Mouse (Mus musculus) lung, postnatal 14 days (tissue): ENCODE data around the gene Sulf2.
A peak's percentile ranks its signal among the peaks of the same experiment; 100 is the strongest.

Experiments used
- DNase-seq: peaks from one replicate; pipeline ENCODE4 v3.0.0; 2021

The Sulf2 gene

GRCm38 (mm10) chr2:166084111-166084510 is 71.4 kb downstream of the Sulf2 start:
- no peak for DNase-seq

DNA sequence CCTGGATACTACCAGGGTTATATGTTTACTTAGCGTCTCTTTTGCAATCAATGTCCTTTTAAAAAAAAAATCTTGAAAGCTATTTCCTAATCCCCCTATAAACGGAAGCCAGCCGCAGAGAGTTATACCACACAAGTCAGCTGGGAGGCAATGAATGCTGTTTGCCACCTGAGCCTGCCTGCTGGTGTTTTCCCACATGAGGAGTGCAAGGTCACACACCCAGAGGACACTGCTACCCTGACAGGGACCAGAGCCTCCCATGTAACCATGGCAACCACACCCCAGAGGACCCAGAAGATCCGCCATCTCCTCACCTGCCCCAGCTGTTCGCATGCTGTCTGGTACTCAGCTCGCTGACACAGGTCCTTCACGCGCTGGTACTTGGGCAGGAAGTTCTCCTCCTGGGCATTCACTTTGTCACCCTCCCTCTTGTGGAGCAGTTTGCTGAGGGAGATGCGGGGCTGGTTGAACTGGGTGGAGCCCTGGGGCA is 71.9 kb downstream of the Sulf2 start:
- DNase-seq = peak; percentile 17

GRCm38 (mm10) chr2:166082661-166083060 is 72.8 kb downstream of the Sulf2 start:
- no peak for DNase-seq

GRCm38 (mm10) chr2:166082193-166082592 is 73.3 kb downstream of the Sulf2 start:
- peak; percentile 86 for DNase-seq

DNA sequence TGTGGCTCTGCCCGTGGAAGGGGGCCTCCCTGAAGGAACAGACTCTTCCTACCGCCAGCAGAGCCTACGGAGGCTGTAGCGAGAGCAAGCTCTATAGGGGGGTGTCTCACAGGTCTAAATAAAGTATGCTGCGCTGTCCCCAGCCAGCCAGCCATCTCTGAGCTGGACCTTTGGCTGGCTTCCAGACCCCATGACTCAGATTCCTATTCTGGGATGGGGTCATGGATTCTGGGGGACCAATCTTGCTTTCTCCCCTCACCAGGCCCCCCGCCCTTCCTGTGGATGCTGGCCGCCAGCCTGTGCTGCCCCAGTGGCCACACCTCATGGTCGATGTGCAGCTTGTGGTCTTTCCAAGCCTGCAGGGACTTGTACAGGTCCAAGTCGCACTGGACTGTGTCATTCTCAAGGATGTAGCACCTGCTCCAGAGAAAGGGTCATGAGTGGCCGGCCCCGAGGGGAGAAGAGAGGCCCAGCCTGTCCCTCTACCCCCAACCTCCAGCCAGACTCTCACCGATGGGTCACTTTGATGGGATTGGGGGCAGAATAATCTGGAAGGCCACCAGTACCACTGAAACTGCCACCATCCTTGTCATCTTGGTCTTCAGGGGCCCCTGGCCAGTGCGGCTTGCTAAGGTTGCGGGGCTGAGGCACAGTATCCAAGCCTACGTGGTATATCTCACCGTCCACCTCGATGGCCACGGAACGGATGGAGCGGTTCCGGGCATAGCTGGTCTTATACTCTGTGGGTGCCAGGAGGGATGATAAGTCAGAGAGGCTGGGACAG is 74.3 kb downstream of the Sulf2 start:
- peak; percentile 55 for DNase-seq

GRCm38 (mm10) chr2:166079961-166080885 is 75.2 kb downstream of the Sulf2 start:
- DNase-seq = peak; percentile 51

GRCm38 (mm10) chr2:166079231-166079630 is 76.2 kb downstream of the Sulf2 start:
- no peak for DNase-seq

GRCm38 (mm10) chr2:166077371-166077770 is 78.1 kb downstream of the Sulf2 start:
- no peak for DNase-seq

DNA sequence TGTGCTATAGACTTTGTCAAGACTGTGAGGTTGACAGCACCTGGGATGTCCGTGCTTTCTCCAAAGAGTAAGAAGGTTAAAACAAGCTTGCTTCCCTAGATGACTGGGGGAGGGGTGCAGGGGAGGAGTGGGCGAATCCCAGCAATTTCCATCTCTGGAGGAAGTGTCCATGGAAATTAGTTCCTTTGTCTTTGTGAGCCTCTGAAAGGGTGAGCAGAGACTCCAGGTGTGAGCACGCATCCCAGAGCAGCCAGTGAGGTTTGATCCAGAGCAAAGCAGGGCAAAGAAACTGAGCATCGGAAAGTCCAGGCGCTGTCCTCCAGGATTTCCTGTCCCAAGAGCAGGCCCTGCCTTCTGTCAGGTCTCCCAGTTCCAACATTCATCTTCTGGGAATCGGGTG is 81.1 kb downstream of the Sulf2 start:
- no peak for DNase-seq

DNA sequence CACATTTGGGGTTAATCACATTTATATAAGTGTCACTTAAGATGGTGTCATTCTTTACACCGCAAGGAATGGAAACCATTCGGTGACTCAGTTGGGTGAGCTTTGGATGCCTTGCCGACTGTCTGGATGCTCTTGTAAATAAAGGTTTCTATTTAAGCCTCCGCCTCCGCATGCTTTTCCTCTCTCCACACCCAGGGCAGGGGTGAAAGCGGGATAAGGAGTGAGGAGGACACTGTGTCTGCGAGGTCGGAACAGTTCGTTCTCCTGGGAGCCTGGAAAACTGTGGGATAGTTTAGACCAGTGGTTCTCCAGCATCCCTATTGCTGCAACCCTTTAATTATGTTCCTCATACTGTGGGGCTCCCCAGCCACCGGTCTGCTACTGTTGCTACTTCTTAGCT is 82.4 kb downstream of the Sulf2 start:
- DNase-seq = no peak

DNA sequence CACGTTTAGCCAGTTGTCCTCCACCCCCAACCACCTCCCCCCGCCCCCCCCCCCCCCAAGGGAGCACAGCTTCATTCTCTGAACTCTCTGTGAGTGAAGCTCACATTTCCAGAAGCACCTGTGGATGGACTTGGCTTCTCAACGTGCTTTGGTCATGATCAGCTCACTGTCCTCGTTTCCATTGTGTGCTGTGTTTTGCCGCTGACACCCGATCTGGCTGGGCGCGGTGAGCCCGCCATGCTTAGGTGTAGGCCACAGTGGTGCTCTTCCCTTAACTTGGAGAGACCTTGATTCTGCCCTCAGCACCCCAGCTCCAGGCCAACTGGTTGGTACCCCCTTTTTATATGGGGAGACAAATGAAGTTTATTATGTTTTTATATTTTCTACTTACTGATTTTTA is 83.6 kb downstream of the Sulf2 start:
- no peak for DNase-seq

DNA sequence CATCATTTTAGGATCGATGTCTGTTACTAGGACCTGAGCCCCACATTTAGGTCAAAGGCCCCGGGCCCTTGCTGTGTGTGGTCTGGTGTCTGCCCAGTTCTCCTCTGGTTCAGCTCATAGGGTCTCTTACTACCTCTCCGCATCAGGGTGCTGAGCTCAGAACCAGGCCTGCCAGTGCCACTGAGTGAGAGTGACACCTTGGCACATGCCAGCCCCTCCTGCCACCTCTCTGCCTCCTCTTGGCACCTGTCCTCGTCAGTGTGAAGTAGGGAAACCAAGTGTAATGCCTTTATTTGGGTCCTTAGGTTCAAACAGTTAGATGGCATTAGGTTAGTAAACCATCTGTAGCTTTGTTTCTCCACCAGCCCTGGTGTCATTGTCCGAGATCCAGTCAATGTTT is 84.0 kb downstream of the Sulf2 start:
- DNase-seq = no peak

- no peak for DNase-seq
Measured at GRCm38 (mm10) chr2:166069738-166070137, 85.7 kb downstream of the Sulf2 start.

DNA sequence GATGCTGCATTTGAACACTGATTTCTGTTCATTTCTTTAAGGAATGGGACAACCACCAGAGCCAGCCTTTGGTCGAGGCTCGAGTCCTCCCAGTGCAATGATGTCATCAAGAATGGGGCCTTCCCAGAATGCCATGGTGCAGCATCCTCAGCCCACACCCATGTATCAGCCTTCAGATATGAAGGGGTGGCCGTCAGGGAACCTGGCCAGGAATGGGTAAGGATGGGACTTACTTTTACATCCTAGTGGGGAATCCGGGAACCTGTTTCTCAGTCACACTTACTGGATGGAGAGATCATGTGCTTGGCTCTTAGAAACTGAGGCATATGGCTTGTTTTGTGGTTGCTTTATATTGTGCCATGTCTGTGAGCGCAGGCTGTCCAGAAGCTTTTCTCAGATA is 86.3 kb downstream of the Sulf2 start:
- DNase-seq = no peak

DNA sequence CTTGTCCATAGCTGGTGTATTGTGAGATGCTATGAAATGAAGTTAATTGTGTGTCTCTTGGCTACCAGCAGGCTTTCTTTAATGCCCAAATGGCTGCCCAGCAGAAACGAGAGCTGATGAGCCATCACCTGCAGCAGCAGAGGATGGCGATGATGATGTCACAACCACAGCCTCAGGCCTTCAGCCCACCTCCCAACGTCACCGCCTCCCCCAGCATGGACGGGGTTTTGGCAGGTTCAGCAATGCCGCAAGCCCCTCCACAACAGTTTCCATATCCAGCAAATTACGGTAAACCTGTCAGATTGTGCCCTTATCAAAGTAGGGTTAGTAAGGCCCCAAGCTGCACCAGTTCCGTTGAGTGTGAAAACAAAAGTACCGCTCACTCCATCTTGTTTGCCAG is 87.2 kb downstream of the Sulf2 start:
- no peak for DNase-seq

DNA sequence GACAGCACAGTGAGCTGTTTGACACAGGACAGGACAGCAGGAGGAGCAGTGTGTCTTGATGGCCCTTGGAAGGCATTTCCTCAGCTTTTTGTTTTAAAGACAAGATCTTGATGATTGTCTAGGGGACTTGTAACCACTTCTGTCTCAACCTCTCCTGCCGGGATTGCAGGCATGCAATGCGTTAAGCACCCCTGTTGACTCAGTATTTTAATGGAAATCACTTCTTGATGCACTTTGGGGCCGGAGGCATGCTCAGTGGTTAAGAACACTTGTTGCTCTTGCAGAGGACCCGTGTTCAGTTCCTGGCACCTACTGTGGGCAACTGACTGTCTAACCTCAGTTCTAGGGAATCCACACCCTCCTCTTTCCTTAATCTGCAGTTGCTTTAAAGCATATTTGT is 89.0 kb downstream of the Sulf2 start:
- DNase-seq = no peak

DNA sequence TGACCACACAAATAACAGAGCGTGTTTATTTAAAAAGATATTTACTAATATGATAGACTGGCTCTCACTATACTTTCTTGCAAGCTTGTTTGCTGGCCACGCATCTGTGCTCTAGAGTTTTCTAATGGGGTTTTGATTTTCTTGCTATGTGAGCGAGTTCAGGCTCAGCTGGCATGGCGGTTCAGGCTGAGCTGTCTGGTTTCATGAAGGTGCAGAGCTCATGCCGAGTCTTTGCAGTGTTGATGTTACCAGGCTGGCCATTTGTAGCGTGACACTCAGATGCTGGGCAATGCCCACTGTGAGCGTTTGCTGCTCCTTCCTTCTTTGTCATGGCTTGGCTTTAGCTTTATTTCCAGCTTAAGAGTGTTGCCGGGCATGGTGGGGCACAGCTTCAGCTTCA is 93.0 kb downstream of the Sulf2 start:
- DNase-seq = no peak

DNA sequence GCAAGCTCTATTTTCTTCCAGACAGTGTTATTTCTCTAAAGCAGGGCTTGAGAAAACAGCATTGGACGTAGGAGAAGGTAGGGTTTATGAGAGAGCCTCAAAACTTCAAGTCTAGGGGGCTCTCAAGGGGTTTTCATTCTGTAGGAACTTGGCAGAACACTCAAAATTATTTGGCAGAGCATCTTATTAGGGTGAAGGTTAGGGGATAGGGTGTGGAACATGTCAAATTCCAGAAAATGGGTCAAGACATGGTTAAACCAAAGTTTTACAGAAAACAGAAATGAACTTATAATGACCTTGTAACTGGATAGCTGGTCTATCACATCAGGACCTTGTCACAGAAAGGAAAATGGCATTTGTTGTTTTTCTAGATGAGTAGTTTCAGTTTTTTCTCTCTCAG is 93.5 kb downstream of the Sulf2 start:
- no peak for DNase-seq

DNA sequence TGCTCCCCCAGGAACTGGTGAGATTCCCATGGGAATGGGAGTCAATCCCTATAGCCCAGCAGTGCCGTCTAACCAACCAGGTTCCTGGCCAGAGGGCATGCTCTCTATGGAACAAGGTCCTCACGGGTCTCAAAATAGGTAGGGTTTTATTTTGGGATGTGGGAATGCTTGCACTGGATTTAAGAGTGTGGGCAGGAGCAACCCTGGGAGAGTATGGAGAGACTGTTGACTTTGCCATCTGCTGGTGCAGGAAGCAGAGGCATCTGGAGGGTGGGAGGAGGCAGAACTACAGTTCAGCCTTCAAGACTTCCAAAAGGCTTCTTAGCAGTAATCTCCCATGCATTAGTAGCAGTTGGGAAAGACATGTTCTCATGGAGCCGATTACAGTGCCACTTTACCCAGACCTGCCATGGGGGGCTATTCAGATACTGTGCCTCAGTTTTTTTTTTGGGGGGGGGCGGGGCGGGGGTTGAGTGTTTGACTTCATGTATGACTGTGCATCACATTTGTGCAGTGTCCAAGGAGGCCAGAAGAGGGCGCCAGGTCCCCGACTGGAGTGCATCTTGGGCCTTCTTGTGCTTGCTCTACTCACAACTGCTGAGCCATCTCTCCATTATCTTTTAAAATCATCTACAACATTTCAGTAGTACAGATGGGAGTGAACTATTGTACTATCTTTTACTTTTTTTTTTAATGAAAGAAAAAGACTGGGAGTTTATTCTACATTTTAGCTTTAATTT is 95.6 kb downstream of the Sulf2 start:
- peak; percentile 43 for DNase-seq

- no peak for DNase-seq
Measured at GRCm38 (mm10) chr2:166054002-166054539, 101.4 kb downstream of the Sulf2 start.

DNA sequence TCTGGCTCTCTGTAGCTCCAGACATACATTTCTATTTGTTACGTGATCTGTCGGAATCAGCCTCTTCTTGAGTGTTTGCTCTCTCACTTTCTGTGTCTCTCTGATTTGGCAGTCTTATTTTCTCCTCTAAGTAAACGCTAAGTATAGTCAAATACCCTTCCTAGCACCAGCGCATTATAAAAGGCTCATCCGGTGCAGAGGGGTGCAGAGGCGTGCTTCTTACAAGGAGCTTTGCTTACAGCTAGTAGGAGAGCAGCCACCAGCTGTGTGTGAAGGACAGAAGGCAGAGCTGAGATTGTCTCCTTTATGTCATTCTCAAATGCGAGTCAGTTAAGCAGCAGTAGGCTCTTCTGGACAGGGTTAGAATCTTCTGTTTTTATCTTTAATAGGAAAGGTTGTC is 103.5 kb downstream of the Sulf2 start:
- DNase-seq = no peak

DNA sequence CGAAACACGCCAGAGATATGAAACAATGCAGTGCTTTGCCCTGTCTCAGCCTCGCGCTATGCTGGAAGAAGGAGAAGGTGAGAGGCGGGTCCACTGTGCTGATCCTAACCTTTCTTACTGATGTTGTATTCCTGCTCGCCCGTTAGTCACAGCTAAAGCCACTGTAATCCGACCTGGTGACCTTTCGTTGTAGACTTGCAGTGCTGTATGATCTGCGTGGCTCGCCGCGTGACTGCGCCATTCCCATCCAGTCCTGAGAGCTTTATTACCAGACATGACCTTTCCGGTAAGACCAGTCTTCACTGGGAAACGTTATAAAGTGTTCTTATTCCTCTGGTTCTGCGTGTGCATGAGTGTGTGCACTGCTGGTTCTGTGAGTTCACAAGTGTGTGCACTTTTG is 104.0 kb downstream of the Sulf2 start:
- no peak for DNase-seq

DNA sequence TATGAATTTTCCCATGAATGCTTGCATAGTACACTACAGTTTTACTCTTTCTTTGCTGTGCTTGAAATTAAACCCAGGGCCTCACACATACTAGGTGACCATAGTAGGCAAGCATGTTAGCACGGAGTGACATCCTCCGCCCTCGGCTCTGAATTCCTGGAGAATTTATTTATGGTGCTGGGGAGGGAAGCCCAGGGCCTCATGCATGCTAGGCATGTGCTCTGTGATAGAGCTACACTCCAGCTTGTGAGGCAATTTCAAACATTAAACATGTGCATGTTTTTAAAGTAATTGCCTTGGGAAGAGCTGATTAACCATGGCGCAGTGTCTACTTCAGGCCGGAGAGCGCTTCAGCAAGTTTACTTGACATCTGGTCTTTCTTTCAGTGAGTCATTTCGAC is 106.6 kb downstream of the Sulf2 start:
- no peak for DNase-seq
